Mouse (Mus musculus) G1E-ER4 (cell line): ENCODE measurements around the gene Sec22a. TPM values are rescaled to one million over a fixed set of nuclear protein-coding genes. Genes with fewer than 3 reads are reported as not detected.

ENCODE experiments used
- GATA1 ChIP-seq: IDR thresholded peaks from one replicate; pipeline ENCODE4 v1.8.0; 2012; ENCODE audit warnings: low read length, inconsistent platforms
- polyA plus RNA-seq: library from polyadenylated mRNA; stranded (reverse); fragments of >175 nt; gene quantifications from 2 replicates; pipeline ENCODE4 v1.2.3, GENCODE M21; 2012

Gene Sec22a
- polyA plus RNA-seq, 1 experiment, result 0.27 TPM

GRCm38 (mm10) chr16:35319335-35319734, 44.4 kb downstream of the Sec22a start:
- TF ChIP-seq GATA1, result no peak

GRCm38 (mm10) chr16:35318397-35318796, 45.3 kb downstream of the Sec22a start:
- TF ChIP-seq GATA1, result no peak

GRCm38 (mm10) chr16:35317460-35317859, 46.3 kb downstream of the Sec22a start:
- TF ChIP-seq GATA1, result no peak

- no peak for TF ChIP-seq GATA1
Observed at GRCm38 (mm10) chr16:35316856-35317264, 46.9 kb downstream of the Sec22a start.

- no peak for TF ChIP-seq GATA1
Observed at GRCm38 (mm10) chr16:35315496-35315895, 48.2 kb downstream of the Sec22a start.

- TF ChIP-seq GATA1, result no peak
Observed at GRCm38 (mm10) chr16:35311586-35311985, 52.1 kb downstream of the Sec22a start.

- no peak for TF ChIP-seq GATA1
Observed at GRCm38 (mm10) chr16:35310551-35311110, 53.1 kb downstream of the Sec22a start.

GRCm38 (mm10) chr16:35309634-35310033, 54.1 kb downstream of the Sec22a start:
- no peak for TF ChIP-seq GATA1

- TF ChIP-seq GATA1, result no peak
Observed at GRCm38 (mm10) chr16:35308486-35309143, 55.1 kb downstream of the Sec22a start.

- TF ChIP-seq GATA1, result no peak
Observed at GRCm38 (mm10) chr16:35308016-35308415, 55.7 kb downstream of the Sec22a start.

GRCm38 (mm10) chr16:35307331-35307730, 56.4 kb downstream of the Sec22a start:
- TF ChIP-seq GATA1, result no peak

- no peak for TF ChIP-seq GATA1
Observed at GRCm38 (mm10) chr16:35306631-35307030, 57.1 kb downstream of the Sec22a start.

- no peak for TF ChIP-seq GATA1
Observed at GRCm38 (mm10) chr16:35305226-35305625, 58.5 kb downstream of the Sec22a start.

GRCm38 (mm10) chr16:35304416-35304815, 59.3 kb downstream of the Sec22a start:
- no peak for TF ChIP-seq GATA1

GRCm38 (mm10) chr16:35303721-35304120, 60.0 kb downstream of the Sec22a start:
- TF ChIP-seq GATA1, result no peak

GRCm38 (mm10) chr16:35302441-35303280, 61.1 kb downstream of the Sec22a start:
- TF ChIP-seq GATA1, result no peak
